Mouse (Mus musculus) C2C12 (cell line): Measurements from ENCODE around the gene Cntn2. TPM values are rescaled to one million over a fixed set of nuclear protein-coding genes. Genes with fewer than 3 reads are reported as not detected.

ENCODE experiments used
- H3K27me3 ChIP-seq: one replicate; pipeline ENCODE4 v1.6.1; 2011; ENCODE audit not compliant: control insufficient read depth, insufficient read depth, insufficient read length
- H3K36me3 ChIP-seq: one replicate; pipeline ENCODE4 v1.6.1; 2011; ENCODE audit not compliant: control insufficient read depth, insufficient read depth
- H3K4me3 ChIP-seq: one replicate; pipeline ENCODE4 v1.5.1; 2011; ENCODE audit warnings: mild to moderate bottlenecking, control low read depth; ENCODE audit not compliant: poor library complexity, insufficient read depth, severe bottlenecking
- H3K79me2 ChIP-seq: one replicate; pipeline ENCODE4 v1.6.1; 2011; ENCODE audit not compliant: control insufficient read depth, insufficient read depth
- H3K79me3 ChIP-seq: one replicate; pipeline ENCODE4 v1.6.1; 2011; ENCODE audit warnings: low read depth, control low read depth
- H3ac ChIP-seq: one replicate; pipeline ENCODE3; 2011; ENCODE audit warnings: low read depth; ENCODE audit not compliant: control insufficient read depth, insufficient read length
- CEBPB ChIP-seq: IDR thresholded peaks from one replicate; pipeline ENCODE4 v1.6.1; 2011; ENCODE audit warnings: low read depth, mild to moderate bottlenecking, control low read depth, moderate library complexity
- CTCF ChIP-seq: IDR thresholded peaks from one replicate; pipeline ENCODE4 v1.5.1; 2011; ENCODE audit not compliant: control insufficient read depth, insufficient read depth, insufficient read length
- FOSL1 ChIP-seq: IDR thresholded peaks from one replicate; pipeline ENCODE4 v1.8.0; 2011; ENCODE audit warnings: mild to moderate bottlenecking, low read length; ENCODE audit not compliant: poor library complexity, insufficient read depth, severe bottlenecking
- MAX ChIP-seq: IDR thresholded peaks from one replicate; pipeline ENCODE4 v1.6.1; 2011; ENCODE audit warnings: mild to moderate bottlenecking, control low read depth
- MYOD1 ChIP-seq: IDR thresholded peaks from one replicate; pipeline ENCODE4 v1.6.1; 2011; ENCODE audit warnings: low read depth; ENCODE audit not compliant: control insufficient read depth, insufficient read length
- MYOG ChIP-seq: IDR thresholded peaks from one replicate; pipeline ENCODE4 v1.6.1; 2011; ENCODE audit not compliant: control insufficient read depth, insufficient read length; ENCODE audit errors: extremely low read depth
- USF1 ChIP-seq: IDR thresholded peaks from one replicate; pipeline ENCODE4 v1.6.1; 2011; ENCODE audit warnings: low read depth, mild to moderate bottlenecking, control low read depth, moderate library complexity
- polyA plus RNA-seq: library from polyadenylated mRNA; unstranded; fragments of >200 nt; fragmentation: generic; extraction: Trizol; gene quantifications from one replicate; pipeline ENCODE4 v1.2.1, GENCODE M21; 2012; ENCODE audit warnings: missing spikeins

Cntn2 gene
- polyA plus RNA-seq, 1 experiment: not detected

DNA sequence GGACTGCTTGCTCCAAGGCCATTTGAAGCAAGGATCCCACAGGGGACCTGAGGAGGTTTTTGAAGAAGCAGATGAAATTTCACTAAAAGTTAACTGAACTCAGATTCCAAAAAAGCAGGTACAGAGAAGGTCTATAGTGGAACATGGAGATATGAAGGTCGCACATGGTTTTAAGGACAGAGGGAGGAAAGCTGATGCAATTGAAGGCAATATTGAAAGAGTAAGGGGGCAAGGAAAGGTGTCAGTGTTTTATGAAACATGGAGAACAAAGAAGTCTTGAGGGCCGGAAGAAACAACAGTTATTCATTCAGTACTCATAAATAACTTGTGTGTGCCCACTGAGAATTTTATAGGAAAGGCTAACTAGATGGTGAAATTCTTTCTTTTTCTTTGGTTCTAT, 61.4 kb downstream of the Cntn2 start:
- H3K27me3 ChIP-seq: no peaks in the 10 kb centered on the region
- no peak for TF ChIP-seq MYOG
- TF ChIP-seq CEBPB: no peak
- no peak for TF ChIP-seq MAX

DNA sequence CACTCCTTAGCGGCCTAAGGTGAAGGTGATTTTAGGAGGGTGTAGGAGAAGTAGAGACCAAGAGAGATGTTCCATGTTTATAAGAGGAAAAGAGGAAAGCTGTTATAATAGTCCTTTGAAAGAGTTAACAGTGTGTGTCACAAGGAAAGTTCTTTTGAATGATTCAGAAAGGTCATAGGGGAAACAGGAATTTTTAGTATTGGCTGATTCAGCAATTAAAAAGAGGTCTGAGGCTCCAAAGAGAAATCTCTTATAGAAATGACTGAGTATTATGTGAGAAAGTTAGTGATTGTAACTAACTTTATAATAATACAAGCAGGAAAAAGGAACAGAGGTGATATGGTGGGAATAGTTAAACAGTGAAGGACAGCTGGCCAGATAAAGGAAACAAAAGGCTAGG, 63.6 kb downstream of the Cntn2 start:
- Histone ChIP-seq H3K4me3 (no peak overlapping the region), H3K36me3 (peaks cover 4% of the 10 kb centered on the region), H3ac (no peak overlapping the region), H3K27me3 (no peaks in the 10 kb centered on the region), H3K79me3 (peaks cover 64% of the 10 kb centered on the region), H3K79me2 (peaks cover 83% of the 10 kb centered on the region)
- no peak for TF ChIP-seq CEBPB
- TF ChIP-seq USF1: no peak
- no peak for TF ChIP-seq FOSL1
- TF ChIP-seq CTCF: no peak
- no peak for TF ChIP-seq MAX
- no peak for TF ChIP-seq MYOD1
- TF ChIP-seq MYOG: no peak

More for the DNA sequence above, 61.4 kb downstream of the Cntn2 start:
- Histone ChIP-seq H3K4me3 (no peak overlapping the region), H3K79me2 (peaks cover 88% of the 10 kb centered on the region), H3ac (no peak overlapping the region), H3K79me3 (peaks cover 62% of the 10 kb centered on the region), H3K36me3 (peaks cover 16% of the 10 kb centered on the region)

DNA sequence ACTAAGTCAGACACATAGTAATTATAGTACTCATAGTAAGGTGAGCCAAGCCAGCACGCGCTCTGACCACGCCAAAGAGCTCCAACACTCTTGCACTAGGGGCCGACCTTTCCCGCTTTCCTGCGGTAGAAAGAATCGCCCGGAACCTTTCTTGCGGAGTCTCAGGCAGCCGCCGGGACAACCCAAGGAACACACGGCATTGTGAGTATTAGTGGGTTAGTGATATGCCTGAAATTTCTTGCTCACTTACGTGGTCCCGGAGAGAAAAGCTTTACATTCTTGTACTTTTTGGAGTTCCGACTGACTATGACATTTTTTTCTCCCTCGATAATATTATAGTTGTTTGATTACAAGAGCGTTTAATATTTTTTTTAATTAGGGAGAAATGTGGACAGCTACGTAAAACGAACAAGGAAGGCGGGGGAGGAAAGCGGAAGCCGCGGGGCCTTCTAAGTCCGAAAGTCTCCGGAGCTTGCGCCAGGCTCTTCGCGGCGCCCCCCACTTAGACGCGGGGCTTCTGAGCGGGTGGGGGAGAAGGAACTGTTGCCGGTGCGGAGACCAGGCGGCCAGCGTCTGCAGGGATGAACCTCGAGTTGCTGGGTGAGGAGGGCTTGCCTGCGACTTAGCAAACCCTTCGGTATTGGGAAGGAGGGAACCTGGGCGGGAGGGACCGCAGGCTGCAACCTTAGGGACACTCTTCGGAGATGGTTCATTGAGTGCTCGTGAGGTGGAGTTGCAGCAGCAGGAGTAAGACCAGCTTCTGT, 65.9 kb downstream of the Cntn2 start, which contains the start of gene Rbbp5:
TSS of gene Rbbp5 (plus strand) at position 438 of the 764 bp plus-strand sequence.
- TF ChIP-seq MYOG (no peak), MAX (peak; percentile 99)
- Histone ChIP-seq H3K79me3 (peaks cover 52% of the 10 kb centered on the region), H3K79me2 (peaks cover 59% of the 10 kb centered on the region), H3K36me3 (peaks cover 4% of the 10 kb centered on the region), H3K27me3 (no peaks in the 10 kb centered on the region), H3K4me3 (peak within 1 kb of the TSS; percentile 96), H3ac (peak within 1 kb of the TSS; percentile 100)

DNA sequence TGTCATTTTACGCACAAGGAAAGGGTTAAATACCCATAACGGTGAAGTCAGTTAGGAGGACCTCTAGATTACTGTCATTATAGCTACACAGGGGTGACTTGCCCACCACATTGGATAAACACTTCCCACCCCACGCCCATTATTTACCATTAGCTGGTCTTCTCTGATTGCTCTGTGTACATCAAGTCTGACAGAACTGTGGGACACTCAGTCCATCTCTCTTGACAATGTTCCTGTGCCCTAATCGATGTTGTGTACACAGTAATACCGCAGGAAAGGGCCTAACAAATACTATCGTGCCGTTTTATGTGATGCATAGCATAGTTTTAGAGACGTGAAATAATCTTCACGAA, 66.5 kb downstream of the Cntn2 start:
- no peaks in the 10 kb centered on the region for H3K27me3 ChIP-seq
- peaks cover 46% of the 10 kb centered on the region for H3K79me3 ChIP-seq
- peak overlapping the region; percentile 96 for H3K4me3 ChIP-seq
- peaks cover 54% of the 10 kb centered on the region for H3K79me2 ChIP-seq
- peaks cover 4% of the 10 kb centered on the region for H3K36me3 ChIP-seq
- H3ac ChIP-seq: peak overlapping the region; percentile 79
- TF ChIP-seq MYOD1 (no peak), FOSL1 (no peak), MAX (no peak), MYOG (no peak), CEBPB (no peak), USF1 (no peak)

DNA sequence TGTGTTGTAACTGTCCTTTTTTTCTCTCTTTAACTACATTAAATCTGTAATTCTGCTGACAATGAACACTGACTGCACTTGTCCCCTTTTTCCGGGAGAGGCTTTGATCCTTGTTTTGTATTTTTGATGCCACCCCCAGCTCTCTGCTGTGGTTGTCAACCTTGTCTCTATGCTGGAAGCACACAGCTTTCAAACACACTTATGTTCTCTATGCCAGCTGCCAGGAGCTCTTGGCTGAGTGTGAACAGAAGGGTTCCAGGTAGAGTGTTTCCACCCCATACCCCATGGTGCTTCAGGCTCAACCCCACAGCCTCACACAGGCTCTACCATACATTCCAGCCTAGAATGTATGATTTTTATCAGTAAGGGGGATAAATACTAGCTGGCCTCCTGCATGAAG, 68.6 kb downstream of the Cntn2 start:
- Histone ChIP-seq H3K79me3 (peaks cover 27% of the 10 kb centered on the region), H3ac (no peak overlapping the region), H3K36me3 (no peaks in the 10 kb centered on the region), H3K27me3 (no peaks in the 10 kb centered on the region), H3K4me3 (no peak overlapping the region), H3K79me2 (peaks cover 33% of the 10 kb centered on the region)
- TF ChIP-seq MAX: no peak
- TF ChIP-seq MYOD1: no peak
- no peak for TF ChIP-seq CEBPB
- TF ChIP-seq MYOG: no peak
- TF ChIP-seq USF1: no peak
- no peak for TF ChIP-seq CTCF
- no peak for TF ChIP-seq FOSL1

DNA sequence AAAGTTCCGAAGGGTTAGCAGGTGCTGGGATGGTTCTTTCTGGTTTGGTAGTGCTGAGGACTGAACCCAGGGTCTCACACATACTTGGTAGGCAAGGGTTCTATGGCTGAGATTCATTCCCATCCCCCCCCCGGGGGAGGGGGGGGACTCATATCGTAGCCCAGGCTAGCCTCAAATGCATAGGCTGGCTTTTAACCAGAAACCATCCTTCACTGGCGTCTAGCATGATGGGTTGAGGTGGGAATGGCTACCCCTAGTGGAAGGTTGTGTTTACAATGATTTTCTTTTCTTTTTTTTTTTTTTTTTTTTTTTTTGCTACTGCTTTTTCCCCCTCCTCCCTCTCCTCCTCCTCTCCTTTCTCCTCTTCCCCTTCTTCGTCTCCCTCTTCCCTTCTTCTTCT, 70.5 kb downstream of the Cntn2 start:
- no peak overlapping the region for H3K4me3 ChIP-seq
- TF ChIP-seq MYOG (no peak), MYOD1 (no peak), USF1 (no peak), CTCF (no peak), FOSL1 (no peak), MAX (no peak), CEBPB (no peak)
- H3K36me3 ChIP-seq: no peaks in the 10 kb centered on the region
- no peaks in the 10 kb centered on the region for H3K27me3 ChIP-seq
- H3K79me3 ChIP-seq: peaks cover 7% of the 10 kb centered on the region
- H3K79me2 ChIP-seq: peaks cover 14% of the 10 kb centered on the region
- H3ac ChIP-seq: no peak overlapping the region

DNA sequence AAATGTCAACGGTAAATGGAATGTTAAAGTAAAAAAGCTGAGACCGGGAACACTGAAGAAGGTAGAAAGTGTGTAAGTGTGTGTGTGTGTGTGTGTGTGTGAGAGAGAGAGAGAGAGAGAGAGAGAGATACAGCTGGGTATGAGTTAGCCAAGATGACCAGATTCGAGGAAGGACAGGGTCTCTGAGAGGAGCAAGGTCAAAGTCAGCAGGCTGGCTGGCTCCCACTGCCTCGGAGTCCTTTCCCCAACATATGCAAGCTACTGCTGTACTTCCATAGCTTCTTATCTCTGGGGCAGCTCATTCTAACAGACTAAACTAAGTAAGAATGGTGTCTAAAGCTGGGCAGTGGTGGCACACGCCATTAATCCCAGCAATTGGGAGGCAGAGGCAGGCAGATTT, 71.6 kb downstream of the Cntn2 start:
- Histone ChIP-seq H3K79me3 (peaks cover 4% of the 10 kb centered on the region), H3ac (no peak overlapping the region), H3K36me3 (peaks cover 5% of the 10 kb centered on the region), H3K79me2 (peaks cover 8% of the 10 kb centered on the region), H3K4me3 (no peak overlapping the region), H3K27me3 (no peaks in the 10 kb centered on the region)
- no peak for TF ChIP-seq FOSL1
- no peak for TF ChIP-seq CEBPB
- no peak for TF ChIP-seq MYOG
- no peak for TF ChIP-seq MAX
